Mouse (Mus musculus): ENCODE measurements around the gene Cep128. TPM values are rescaled to one million over a fixed set of nuclear protein-coding genes. Genes with fewer than 3 reads are reported as not detected.

The Cep128 gene
- polyA plus RNA-seq, 1 experiment: 4.7 TPM

DNA sequence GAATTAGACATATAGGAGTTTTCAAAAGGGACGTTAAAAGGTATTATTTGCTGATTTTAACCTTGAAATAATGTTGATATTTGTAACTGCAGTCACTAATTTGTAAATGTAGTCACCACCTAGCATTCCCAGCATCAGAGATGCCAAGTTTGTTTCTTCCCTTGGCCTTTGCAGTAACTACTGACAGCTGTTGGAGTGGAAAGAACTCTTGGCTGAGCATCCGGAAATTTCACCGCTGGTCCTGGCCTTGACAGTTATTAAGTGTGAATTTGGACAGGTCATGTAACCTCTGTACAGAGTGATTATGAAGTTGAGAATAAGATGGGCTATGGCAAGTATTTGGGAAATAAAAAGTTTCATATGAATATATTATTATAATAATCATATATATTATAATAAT lies 413.1 kb downstream of the Cep128 start:
- H3K4me3 ChIP-seq (replicated peaks; ENCODE audit: extremely low read depth, low read depth, low read length): no peak overlapping the region
- DNase-seq: no peak
- no peak for TF ChIP-seq CTCF (IDR thresholded peaks at IDR 0.05; ENCODE audit: insufficient read depth, low read length)
- no peak for TF ChIP-seq POLR2A (IDR thresholded peaks at IDR 0.05; ENCODE audit: borderline replicate concordance, extremely low read depth, low read depth, low read length)
- WGBS: 67% methylated on average over 3 of the region's 3 CpGs
- H3K4me1 ChIP-seq (ENCODE audit: control insufficient read depth, insufficient read depth, low read length): no peaks in the 10 kb centered on the region

DNA sequence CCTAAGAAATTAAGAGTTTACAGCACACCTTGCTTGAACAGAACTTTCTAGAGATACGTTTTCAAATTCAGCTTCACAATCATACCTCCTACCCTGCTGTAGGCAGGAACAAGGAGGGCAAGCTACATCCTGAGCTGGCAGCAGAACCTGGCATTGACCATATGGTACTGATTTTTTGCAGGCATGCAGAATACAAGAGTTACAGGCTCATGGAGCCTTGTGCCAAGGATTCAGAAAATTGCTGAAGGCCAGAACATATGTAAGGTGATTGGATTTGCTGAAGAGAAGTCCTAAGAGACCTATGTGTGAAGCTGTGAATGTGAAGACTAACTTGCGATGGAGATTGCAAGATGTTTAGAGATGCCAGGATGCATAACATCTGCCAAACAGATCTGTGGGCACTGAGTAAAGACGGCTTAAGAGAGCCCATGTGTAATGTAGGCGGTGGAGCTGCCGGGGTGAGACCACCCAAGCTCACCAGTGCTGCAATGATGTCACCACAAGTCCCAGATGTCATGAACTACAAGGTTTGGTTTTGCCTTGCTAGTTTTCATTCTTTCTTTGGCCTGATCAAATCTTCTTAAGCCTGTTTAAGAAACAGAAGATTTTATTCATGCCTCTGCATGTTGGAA lies 422.7 kb downstream of the Cep128 start:
- H3K4me1 ChIP-seq (ENCODE audit: control insufficient read depth, insufficient read depth, low read length): no peaks in the 10 kb centered on the region
- WGBS: 74% methylated on average over 5 of the region's 5 CpGs

DNA sequence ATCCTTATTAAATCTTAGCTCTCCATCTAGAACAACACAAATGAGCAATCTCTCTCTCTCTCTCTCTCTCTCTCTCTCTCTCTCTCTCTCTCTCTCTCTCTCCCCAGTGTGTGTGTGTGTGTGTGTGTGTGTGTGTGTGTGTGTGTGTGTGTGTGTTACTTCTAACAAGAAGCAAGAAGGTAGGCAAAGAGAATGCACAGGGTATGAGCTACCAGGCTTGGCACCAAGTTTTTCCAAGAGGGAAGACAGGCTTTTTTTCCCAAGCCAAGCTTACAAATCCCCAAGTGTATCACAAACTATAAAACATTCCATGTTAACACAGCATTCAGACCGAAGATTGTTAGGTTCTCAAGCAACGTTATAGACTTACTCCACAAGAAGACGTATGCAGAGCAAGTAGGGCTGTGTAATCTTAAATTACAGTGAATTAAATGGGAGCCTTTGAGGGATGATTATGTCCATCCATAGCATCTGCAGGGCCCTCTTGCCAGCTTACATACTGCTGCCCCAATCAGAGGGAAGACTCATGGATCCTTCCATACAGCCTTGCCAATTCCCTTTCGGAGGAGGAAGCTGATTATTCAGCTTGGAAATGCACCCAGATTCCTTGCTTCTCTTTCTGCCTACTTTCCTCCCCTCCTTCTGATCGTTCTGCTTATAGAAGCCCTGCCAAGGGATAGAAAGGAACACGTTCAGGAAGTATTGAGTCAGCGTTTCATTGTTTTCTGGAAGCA lies 429.3 kb downstream of the Cep128 start:
- no peaks in the 10 kb centered on the region for H3K4me1 ChIP-seq (ENCODE audit: control insufficient read depth, insufficient read depth, low read length)
- H3K4me3 ChIP-seq (replicated peaks; ENCODE audit: extremely low read depth, low read depth, low read length): no peak overlapping the region
- no peak for DNase-seq
- 54% methylated on average over 7 of the region's 7 CpGs for WGBS
- no peak for TF ChIP-seq CTCF (IDR thresholded peaks at IDR 0.05; ENCODE audit: insufficient read depth, low read length)
- no peak for TF ChIP-seq POLR2A (IDR thresholded peaks at IDR 0.05; ENCODE audit: borderline replicate concordance, extremely low read depth, low read depth, low read length)

More for the DNA sequence above, 422.7 kb downstream of the Cep128 start:
- no peak overlapping the region for H3K4me3 ChIP-seq (replicated peaks; ENCODE audit: extremely low read depth, low read depth, low read length)
- TF ChIP-seq POLR2A (IDR thresholded peaks at IDR 0.05; ENCODE audit: borderline replicate concordance, extremely low read depth, low read depth, low read length) (no peak), CTCF (IDR thresholded peaks at IDR 0.05; ENCODE audit: insufficient read depth, low read length) (no peak)
- no peak for DNase-seq

Other genes with a start within 250 kb of the Cep128 start
- gene Tshr, start 154 bp upstream of the Cep128 start, polyA plus RNA-seq (2012; rRNA removed): 0.90 and 1.3 TPM in 2 replicates
- gene Gtf2a1, start 206.1 kb upstream of the Cep128 start, polyA plus RNA-seq (2012; rRNA removed): 11.8 and 13.7 TPM in 2 replicates

Data from lung, adult 2 months (tissue).